Mouse (Mus musculus) spleen, postnatal 4 days (tissue): Measurements from ENCODE around the gene Tbx21.

Source experiments
- DNase-seq, 2 experiments: peaks; one replicate each; pipeline ENCODE4 v3.0.0; 2022; ENCODE audit warnings: low spot score in 2 of 2

The Tbx21 gene

GRCm38 (mm10) chr11:97114671-97115601 lies at the start of gene Tbx21:
Gene Tbx21 (minus strand): TSS chr11:97115331.
- no peak for DNase-seq

GRCm38 (mm10) chr11:97160341-97160740 lies 45.2 kb upstream of the Tbx21 start:
- DNase-seq, result no peak

GRCm38 (mm10) chr11:97156999-97157398 lies 41.9 kb upstream of the Tbx21 start:
- DNase-seq, result no peak

- peak in 1 of 2 experiments; percentile 66 for DNase-seq
These were observed 37.6 kb upstream of the Tbx21 start for GRCm38 (mm10) chr11:97152662-97153287.

GRCm38 (mm10) chr11:97152023-97152426 lies 36.9 kb upstream of the Tbx21 start:
- peak in 1 of 2 experiments; percentile 63 for DNase-seq

GRCm38 (mm10) chr11:97151343-97151801 lies 36.2 kb upstream of the Tbx21 start, which contains the start of gene Tbkbp1:
Gene Tbkbp1 (minus strand): TSS chr11:97151495.
- DNase-seq, result peak in 1 of 2 experiments; percentile 63

GRCm38 (mm10) chr11:97150411-97151330 lies 35.5 kb upstream of the Tbx21 start:
- peak in 1 of 2 experiments; percentile 72 for DNase-seq

GRCm38 (mm10) chr11:97149995-97150410 lies 34.9 kb upstream of the Tbx21 start:
- peak; percentile 58 to 75 for DNase-seq

- peak in 1 of 2 experiments; percentile 63 for DNase-seq
These were observed 33.9 kb upstream of the Tbx21 start for GRCm38 (mm10) chr11:97149026-97149425.

- DNase-seq, result peak in 1 of 2 experiments; percentile 58
These were observed 33.5 kb upstream of the Tbx21 start for GRCm38 (mm10) chr11:97148591-97148990.

- peak in 1 of 2 experiments; percentile 61 for DNase-seq
These were observed 32.2 kb upstream of the Tbx21 start for GRCm38 (mm10) chr11:97147333-97147732.

GRCm38 (mm10) chr11:97146724-97147123 lies 31.6 kb upstream of the Tbx21 start:
- DNase-seq, result peak; percentile 71 to 90

- no peak for DNase-seq
These were observed 30.8 kb upstream of the Tbx21 start for GRCm38 (mm10) chr11:97145951-97146350.

- peak in 1 of 2 experiments; percentile 60 for DNase-seq
These were observed 30.2 kb upstream of the Tbx21 start for GRCm38 (mm10) chr11:97145320-97145719.

- no peak for DNase-seq
These were observed 28.2 kb upstream of the Tbx21 start for GRCm38 (mm10) chr11:97143196-97143900.

- peak; percentile 51 to 78 for DNase-seq
These were observed 27.1 kb upstream of the Tbx21 start for GRCm38 (mm10) chr11:97142159-97142608.

GRCm38 (mm10) chr11:97140811-97141210 lies 25.7 kb upstream of the Tbx21 start:
- DNase-seq, result no peak

GRCm38 (mm10) chr11:97139256-97139655 lies 24.1 kb upstream of the Tbx21 start:
- DNase-seq, result no peak

- no peak for DNase-seq
These were observed 23.6 kb upstream of the Tbx21 start for GRCm38 (mm10) chr11:97138554-97139226.

- DNase-seq, result no peak
These were observed 18.1 kb upstream of the Tbx21 start for GRCm38 (mm10) chr11:97133270-97133669.
